Mouse (Mus musculus) bone marrow, adult 2 months (tissue): ENCODE results near the gene Papln.

Experiments used
- CTCF ChIP-seq: fragments of 200-500 bp; IDR thresholded peaks from 2 replicates; pipeline ENCODE4 v1.5.1; 2011; ENCODE audit warnings: low read length, control low read depth; ENCODE audit not compliant: control insufficient read depth, insufficient read depth
- POLR2A ChIP-seq: fragments of 200-500 bp; IDR thresholded peaks from 2 replicates; pipeline ENCODE4 v1.6.1; 2011; ENCODE audit warnings: low read depth, mild to moderate bottlenecking, control low read depth, low read length, borderline replicate concordance; ENCODE audit not compliant: control insufficient read depth

- no peak for TF ChIP-seq CTCF
- no peak for TF ChIP-seq POLR2A
Measured at GRCm38 (mm10) chr12:83742834-83743233, 20.6 kb upstream of the Papln start.
